Mouse (Mus musculus): Measurements from ENCODE around the gene Pip4k2a.

Gene Pip4k2a

DNA sequence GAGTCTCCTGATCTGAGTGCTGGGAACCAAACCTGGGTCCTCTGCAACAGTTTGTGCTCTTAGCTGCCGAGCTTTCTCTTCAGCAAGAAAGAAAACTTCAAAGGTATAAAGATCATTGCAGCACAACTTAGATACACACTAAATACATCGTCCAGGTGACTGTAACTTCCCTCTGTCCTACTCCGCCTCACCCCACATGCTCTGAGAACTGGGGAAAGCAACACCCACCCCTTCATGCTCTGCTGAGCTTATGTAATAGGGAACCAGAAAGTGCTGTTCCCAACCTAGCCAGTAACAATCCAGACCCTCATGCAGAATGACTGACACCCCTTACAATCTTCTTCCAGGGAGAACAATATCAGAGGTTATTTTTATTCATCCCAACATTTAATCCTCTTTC, 41.5 kb downstream of the Pip4k2a start:
- no peak for DNase-seq (ENCODE audit: low spot score in 2 of 2)

- DNase-seq (ENCODE audit: low spot score in 2 of 2), result no peak
Measured at GRCm38 (mm10) chr2:18955671-18956070, 42.3 kb downstream of the Pip4k2a start.

- DNase-seq (ENCODE audit: low spot score in 2 of 2), result no peak
Measured at GRCm38 (mm10) chr2:18955022-18955421, 42.9 kb downstream of the Pip4k2a start.

- no peak for DNase-seq (ENCODE audit: low spot score in 2 of 2)
Measured at GRCm38 (mm10) chr2:18954422-18954821, 43.5 kb downstream of the Pip4k2a start.

DNA sequence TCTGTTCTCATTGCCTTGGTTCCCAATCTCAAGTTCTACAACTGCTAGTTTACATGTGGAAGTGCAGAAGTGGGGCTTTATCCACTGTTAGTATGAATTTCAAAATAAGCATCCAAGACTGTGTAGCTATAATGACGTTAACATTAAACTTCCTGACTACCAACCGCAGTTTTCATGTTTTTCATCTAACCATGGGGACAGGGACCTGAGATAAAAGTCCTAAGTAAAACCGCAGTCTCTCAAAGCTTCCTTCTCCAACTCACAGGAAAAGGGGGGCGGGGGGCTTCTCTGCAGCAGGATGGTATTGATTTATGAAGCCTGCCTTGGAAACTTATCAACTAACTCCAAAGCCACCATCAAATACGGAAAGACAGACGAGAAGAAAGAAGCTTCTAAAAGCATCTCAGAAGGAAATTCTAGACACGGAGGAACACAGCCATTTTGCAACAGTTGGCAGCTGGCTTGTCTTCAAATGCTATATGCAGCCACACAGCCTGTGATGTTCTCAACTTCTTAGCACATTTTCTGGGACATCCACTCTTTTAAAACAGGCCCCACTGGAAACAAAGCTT, 45.7 kb downstream of the Pip4k2a start:
- no peak for DNase-seq (ENCODE audit: low spot score in 2 of 2)

DNA sequence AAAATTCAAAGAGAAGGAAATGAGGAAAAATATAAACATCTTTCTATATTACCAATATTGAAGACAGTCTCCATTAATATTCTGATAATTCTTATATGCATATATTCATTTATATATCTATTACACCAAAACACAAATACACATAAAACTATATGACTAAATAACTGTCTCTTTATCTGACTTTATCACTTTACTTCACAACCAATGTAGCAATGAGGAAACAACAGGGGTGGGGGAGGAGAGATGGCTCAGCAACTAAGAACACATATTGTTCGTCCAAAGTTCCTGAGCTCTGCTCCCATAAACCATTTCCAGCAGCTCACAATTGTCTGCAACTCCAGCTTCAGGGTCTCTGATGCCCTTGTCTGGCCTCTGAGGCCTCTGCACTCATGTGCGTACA, 47.2 kb downstream of the Pip4k2a start:
- no peak for DNase-seq (ENCODE audit: low spot score in 2 of 2)

- DNase-seq (ENCODE audit: low spot score in 2 of 2), result no peak
Measured at GRCm38 (mm10) chr2:18948741-18949140, 49.2 kb downstream of the Pip4k2a start.

GRCm38 (mm10) chr2:18947669-18948459, 50.1 kb downstream of the Pip4k2a start:
- DNase-seq (ENCODE audit: low spot score in 2 of 2), result no peak

DNA sequence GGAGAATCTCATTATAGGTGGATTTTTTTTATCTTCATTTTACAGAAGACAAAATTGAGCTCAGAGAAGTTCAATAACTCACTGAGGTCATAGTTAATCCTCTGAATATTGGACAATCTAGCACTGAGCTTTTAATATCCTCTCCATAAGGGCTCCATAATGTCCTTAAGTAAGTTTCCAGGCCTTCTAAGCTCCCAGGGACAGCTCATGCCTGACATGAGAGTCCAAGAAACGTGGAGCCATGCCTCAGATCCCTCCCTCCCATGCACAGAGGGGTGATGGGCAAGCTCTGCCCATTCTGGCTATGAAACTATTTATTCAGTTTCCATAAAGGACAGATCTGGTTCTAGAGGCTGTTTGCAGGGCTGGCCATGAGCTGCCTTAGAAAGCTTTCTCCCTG, 52.5 kb downstream of the Pip4k2a start:
- DNase-seq (ENCODE audit: low spot score in 2 of 2), result no peak

- DNase-seq (ENCODE audit: low spot score in 2 of 2), result no peak
Measured at GRCm38 (mm10) chr2:18943930-18944329, 54.0 kb downstream of the Pip4k2a start.

GRCm38 (mm10) chr2:18943366-18943765, 54.6 kb downstream of the Pip4k2a start:
- no peak for DNase-seq (ENCODE audit: low spot score in 2 of 2)

GRCm38 (mm10) chr2:18940693-18941270, 57.1 kb downstream of the Pip4k2a start:
- no peak for DNase-seq (ENCODE audit: low spot score in 2 of 2)

- DNase-seq (ENCODE audit: low spot score in 2 of 2), result no peak
Measured at GRCm38 (mm10) chr2:18938923-18939329, 59.0 kb downstream of the Pip4k2a start.

DNA sequence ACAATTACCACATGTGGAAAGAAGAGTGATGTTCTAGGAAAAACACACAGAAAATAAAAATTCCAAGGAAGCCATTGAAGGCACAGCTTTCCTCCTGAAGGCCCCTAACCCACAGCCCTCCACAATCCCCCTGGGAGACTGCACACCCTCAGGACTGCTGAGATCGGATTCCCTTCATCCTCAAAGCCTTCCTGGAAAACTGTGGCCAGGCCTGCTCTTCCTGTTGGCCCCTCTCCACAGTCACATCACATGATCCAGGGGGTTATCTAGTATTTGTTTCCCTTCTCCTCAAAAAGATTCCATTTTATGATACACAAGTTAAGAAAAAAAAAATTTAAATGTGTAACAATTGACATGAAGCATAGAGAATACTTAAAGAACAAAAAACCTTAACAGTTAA, 59.7 kb downstream of the Pip4k2a start:
- no peak for DNase-seq (ENCODE audit: low spot score in 2 of 2)

DNA sequence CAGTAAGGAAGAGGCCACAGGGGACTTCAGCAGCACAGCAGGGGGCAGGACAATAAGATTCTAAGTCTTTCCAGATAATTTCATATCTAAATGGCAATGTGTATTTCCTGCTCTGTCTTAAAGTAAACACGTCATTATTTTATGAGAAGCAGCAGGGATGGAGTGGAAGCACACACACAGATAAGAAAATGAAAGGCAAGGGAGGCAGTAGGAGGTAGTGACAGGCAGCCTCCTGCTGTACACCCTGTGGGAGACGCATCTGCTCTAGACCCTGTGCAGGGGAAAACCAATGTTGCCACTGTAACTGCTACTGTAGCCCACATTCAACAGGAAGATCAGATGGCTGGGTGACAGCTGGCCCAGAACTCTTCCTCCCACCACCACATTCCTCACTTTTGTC, 60.3 kb downstream of the Pip4k2a start:
- no peak for DNase-seq (ENCODE audit: low spot score in 2 of 2)

DNA sequence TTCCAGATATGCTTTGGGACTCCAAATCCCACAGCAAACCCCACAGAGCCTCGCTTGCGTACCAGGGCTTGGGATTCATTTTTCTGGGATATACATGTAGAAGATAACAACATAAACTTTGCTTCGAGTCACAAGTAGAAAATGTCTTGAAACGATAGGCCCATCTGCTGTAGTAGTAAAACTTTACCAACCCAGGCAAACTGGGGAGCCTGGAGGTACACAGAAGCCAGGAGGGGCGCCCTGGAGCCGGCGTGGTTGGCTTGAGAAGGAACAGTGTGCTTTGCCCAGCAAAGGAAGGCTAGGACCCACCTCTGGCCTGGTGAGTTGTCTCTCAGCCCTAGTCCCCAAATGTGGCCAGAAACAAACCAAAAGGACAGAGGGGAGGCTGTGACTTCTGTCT, 61.5 kb downstream of the Pip4k2a start:
- DNase-seq (ENCODE audit: low spot score in 2 of 2), result no peak

GRCm38 (mm10) chr2:18935581-18936027, 62.3 kb downstream of the Pip4k2a start:
- DNase-seq (ENCODE audit: low spot score in 2 of 2), result no peak

DNA sequence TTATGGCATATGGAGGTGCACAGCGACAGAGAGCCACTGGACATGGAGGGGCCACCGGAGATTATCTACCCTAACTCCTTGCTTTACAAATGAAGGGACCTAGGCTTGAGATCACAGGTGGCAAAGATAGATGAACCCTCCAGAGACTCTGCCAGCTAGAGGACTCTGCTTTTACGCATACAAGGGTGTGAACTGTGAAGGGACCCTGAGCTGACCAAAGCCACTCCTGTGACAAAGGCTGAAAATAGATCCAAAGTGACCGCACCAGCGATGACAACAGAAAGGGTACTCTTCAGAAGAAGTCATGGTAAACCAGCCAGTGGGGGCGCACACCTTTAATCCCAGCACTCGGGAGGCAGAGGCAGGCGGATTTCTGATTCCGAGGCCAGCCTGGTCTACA, 63.8 kb downstream of the Pip4k2a start:
- DNase-seq (ENCODE audit: low spot score in 2 of 2), result no peak

DNA sequence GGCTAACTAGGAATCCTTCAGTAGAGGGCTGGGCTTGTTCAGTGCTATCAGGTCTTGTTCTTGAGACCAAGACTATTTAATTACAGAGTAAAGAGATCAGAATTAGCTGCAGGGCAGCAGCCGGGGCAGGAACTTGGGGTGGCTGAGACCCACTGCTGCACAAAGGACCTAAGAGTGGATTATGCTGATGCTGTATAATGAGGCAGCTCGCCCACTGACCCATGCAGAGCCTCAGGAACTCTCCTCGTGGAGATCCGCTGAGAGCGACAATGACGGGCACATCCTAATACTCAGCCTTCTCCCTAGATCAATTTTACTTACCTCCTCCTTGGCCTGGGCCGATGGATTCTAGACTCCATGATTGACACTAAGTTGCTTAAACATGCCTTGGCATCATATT, 64.5 kb downstream of the Pip4k2a start:
- DNase-seq (ENCODE audit: low spot score in 2 of 2), result no peak

GRCm38 (mm10) chr2:18930318-18931060, 67.4 kb downstream of the Pip4k2a start:
- no peak for DNase-seq (ENCODE audit: low spot score in 2 of 2)

GRCm38 (mm10) chr2:18928597-18929257, 69.2 kb downstream of the Pip4k2a start:
- no peak for DNase-seq (ENCODE audit: low spot score in 2 of 2)

GRCm38 (mm10) chr2:18928196-18928595, 69.7 kb downstream of the Pip4k2a start:
- no peak for DNase-seq (ENCODE audit: low spot score in 2 of 2)

Measured in urinary bladder, postnatal 4 days (tissue).